Mouse (Mus musculus) spleen, adult 2 months (tissue): ENCODE results near the gene Smoc1. TPM values are rescaled to one million over a fixed set of nuclear protein-coding genes. Genes with fewer than 3 reads are reported as not detected.

Source experiments
- DNase-seq, 2 experiments: peaks; one replicate each; pipeline versions ENCODE4 v3.0.0 to v3.0.0-alpha.2; 2012 to 2021; ENCODE audit warnings: low spot score in 2 of 2, low read depth in 1 of 2
- H3K27ac ChIP-seq: fragments of 200-500 bp; 2 replicates; pipeline ENCODE4 v1.5.1; 2012; ENCODE audit warnings: low read length, inconsistent platforms; ENCODE audit not compliant: insufficient read depth
- H3K27me3 ChIP-seq: fragments of 200-500 bp; 2 replicates; pipeline ENCODE4 v1.6.1; 2012; ENCODE audit warnings: mild to moderate bottlenecking, moderate library complexity, low read length, inconsistent platforms; ENCODE audit not compliant: control insufficient read depth, insufficient read depth
- H3K36me3 ChIP-seq: fragments of 200-500 bp; 2 replicates; pipeline ENCODE4 v1.6.1; 2012; ENCODE audit warnings: mild to moderate bottlenecking, low read length, inconsistent platforms; ENCODE audit not compliant: control insufficient read depth, insufficient read depth
- H3K4me1 ChIP-seq: fragments of 200-500 bp; 2 replicates; pipeline ENCODE4 v1.6.1; 2011; ENCODE audit warnings: inconsistent platforms; ENCODE audit not compliant: control insufficient read depth, insufficient read depth, insufficient read length
- H3K4me3 ChIP-seq: fragments of 200-500 bp; 2 replicates; pipeline ENCODE4 v1.5.1; 2011; ENCODE audit warnings: mild to moderate bottlenecking, inconsistent platforms; ENCODE audit not compliant: insufficient read depth, insufficient read length; ENCODE audit errors: extremely low read depth
- CTCF ChIP-seq: fragments of 200-500 bp; IDR thresholded peaks from 2 replicates; pipeline ENCODE4 v1.5.1; 2011; ENCODE audit warnings: mild to moderate bottlenecking, inconsistent platforms; ENCODE audit not compliant: insufficient read depth, insufficient read length, insufficient replicate concordance; ENCODE audit errors: extremely low read depth
- POLR2A ChIP-seq: fragments of 200-500 bp; IDR thresholded peaks from 2 replicates; pipeline ENCODE4 v1.6.1; 2011; ENCODE audit warnings: low read depth, low read length, inconsistent platforms
- WGBS: fragments of 180-500 bp; shearing (Covaris S2); methylation state at CpG from one replicate; pipeline ENCODE4 v1.1.7; 2018; 5-methylcytosine and 5-hydroxymethylcytosine counted together
- polyA plus RNA-seq: library from polyadenylated mRNA; depleted of rRNA; stranded (reverse); fragments of >200 nt; gene quantifications from 2 replicates; pipeline ENCODE4 v1.2.3, GENCODE M21; 2012

Gene Smoc1
- polyA plus RNA-seq, 1 experiment = 0.51 TPM

DNA sequence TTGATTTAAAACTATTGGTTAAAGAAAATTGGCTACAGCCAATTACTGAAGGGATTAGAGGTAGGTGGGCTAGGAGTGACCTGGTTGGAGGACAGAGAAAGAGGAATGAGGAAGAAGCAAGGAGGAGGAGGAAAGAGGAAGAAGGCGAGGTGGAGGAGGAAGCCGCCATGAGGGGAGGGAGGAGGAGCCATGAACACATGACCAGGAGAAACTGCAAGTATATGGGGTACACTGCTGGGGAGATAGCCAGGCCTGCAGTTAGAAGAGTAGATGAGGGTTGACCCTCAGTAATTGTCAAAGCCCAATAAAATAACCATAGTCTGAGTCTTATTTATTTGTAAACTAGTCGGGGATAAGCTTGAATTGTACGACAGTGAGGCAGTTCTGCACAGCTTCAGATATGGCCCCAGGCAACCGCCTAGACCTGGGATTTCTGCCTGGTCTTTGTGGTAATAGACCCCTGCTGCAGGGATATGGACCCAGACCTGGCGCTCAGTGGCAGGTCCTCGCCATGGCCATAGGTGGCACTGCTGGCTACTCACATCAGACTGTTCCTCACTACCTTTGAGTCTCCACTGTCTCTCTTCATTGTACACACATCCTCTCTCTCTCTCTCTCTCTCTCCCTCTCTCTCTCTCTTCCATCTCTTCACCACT, 7.2 kb upstream of the Smoc1 start:
- TF ChIP-seq CTCF (no peak), POLR2A (no peak)
- DNase-seq = no peak
- Histone ChIP-seq H3K27me3 (no peaks in the 10 kb centered on the region; the same call in 1 of the 2 replicates), H3K4me3 (no peak overlapping the region), H3K27ac (no peak overlapping the region), H3K4me1 (no peaks in the 10 kb centered on the region), H3K36me3 (no peaks in the 10 kb centered on the region)
- 82% methylated on average over 7 of the region's 7 CpGs for WGBS

DNA sequence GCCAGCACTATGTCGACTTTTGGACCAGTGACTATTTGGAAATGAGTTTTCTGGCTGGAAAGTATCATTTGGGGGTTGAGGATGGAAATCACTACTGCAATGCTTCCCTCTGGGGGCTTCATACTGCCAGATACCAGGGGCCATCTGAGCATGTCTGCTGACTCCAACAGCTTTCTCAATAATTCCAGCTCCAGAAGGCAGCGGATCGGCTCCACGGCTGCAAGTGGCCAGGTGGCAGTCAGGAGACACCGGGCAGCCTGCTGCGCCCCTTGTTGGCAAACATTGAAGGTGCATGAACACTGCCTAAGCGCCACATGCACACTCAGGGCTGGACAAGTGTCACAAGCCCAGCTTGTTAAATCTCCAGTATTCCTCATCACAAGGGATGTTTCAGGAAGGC, 2.2 kb upstream of the Smoc1 start:
- WGBS = 92% methylated on average over 7 of the region's 7 CpGs
- Histone ChIP-seq H3K4me1 (peaks cover 5% of the 10 kb centered on the region), H3K4me3 (no peak overlapping the region), H3K27ac (no peak overlapping the region), H3K36me3 (no peaks in the 10 kb centered on the region), H3K27me3 (peaks cover 8% of the 10 kb centered on the region)
- TF ChIP-seq CTCF (no peak), POLR2A (no peak)
- no peak for DNase-seq

- peaks cover 8% of the 10 kb centered on the region for H3K27me3 ChIP-seq
- H3K36me3 ChIP-seq = no peaks in the 10 kb centered on the region
- no peak for TF ChIP-seq CTCF
- TF ChIP-seq POLR2A = no peak
- no peak for DNase-seq
- peaks cover 5% of the 10 kb centered on the region for H3K4me1 ChIP-seq
- H3K27ac ChIP-seq = no peak overlapping the region
- 69% methylated on average over 2 of the region's 2 CpGs for WGBS
- H3K4me3 ChIP-seq = no peak overlapping the region
These were observed 1.6 kb upstream of the Smoc1 start for GRCm38 (mm10) chr12:81024993-81025392.

DNA sequence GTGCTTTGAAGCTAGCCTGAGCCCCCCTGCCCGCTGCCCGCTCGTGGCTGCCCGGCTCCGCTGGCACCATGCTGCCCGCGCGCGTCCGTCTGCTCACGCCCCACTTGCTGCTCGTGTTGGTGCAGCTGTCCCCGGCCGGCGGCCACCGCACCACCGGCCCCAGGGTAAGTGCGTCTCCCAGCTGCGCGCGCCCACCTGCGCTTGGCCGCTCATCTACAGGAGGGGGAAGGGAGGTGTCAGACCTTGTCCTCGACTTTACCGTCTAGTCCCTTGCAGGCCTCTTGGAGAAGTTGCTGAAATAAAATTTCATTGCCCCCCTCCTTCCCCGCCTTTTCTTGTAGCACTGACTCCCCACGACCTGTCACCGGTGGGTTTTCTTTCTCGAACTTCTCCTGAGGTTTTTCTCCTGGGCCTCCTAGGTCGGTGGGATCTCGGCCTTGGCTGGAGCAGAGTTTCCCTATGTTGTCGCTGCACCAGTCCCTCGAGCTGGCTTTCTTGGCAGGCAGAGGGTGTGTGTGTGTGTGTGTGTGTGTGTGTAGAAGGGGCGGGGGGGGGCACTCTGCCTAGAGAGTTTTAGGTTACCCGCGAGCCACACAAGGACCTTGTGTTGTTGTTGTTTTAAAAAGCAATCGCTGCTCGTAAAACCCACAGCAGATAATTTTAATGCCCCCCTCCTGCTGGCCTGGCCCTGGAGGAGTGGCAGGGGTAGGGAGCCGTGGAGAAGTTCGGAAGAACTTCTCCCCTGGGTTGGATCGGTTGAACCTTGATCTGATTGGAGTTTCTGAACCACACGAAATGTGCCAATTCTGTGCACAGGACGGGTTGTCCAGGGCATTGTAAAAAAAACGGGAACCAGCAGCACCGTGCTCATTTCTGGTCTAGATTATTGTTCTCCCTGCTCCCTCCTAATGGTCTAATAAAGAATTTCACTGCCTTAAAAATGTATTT, 661 bp downstream of the Smoc1 start:
- no peak for DNase-seq
- TF ChIP-seq POLR2A = no peak
- no peak for TF ChIP-seq CTCF
- H3K27me3 ChIP-seq = peaks cover 8% of the 10 kb centered on the region
- no peaks in the 10 kb centered on the region for H3K36me3 ChIP-seq
- peaks cover 5% of the 10 kb centered on the region for H3K4me1 ChIP-seq
- peak overlapping the region; percentile 30; the same call in 1 of the 2 replicates for H3K4me3 ChIP-seq
- H3K27ac ChIP-seq = no peak overlapping the region
- 3% methylated on average over 45 of the region's 45 CpGs for WGBS

GRCm38 (mm10) chr12:81028291-81028920, 1.8 kb downstream of the Smoc1 start:
- H3K4me3 ChIP-seq = no peak overlapping the region
- 63% methylated on average over 16 of the region's 16 CpGs for WGBS
- TF ChIP-seq POLR2A (no peak), CTCF (no peak)
- peaks cover 5% of the 10 kb centered on the region for H3K4me1 ChIP-seq
- DNase-seq = no peak
- peaks cover 8% of the 10 kb centered on the region for H3K27me3 ChIP-seq
- no peaks in the 10 kb centered on the region for H3K36me3 ChIP-seq
- no peak overlapping the region for H3K27ac ChIP-seq

DNA sequence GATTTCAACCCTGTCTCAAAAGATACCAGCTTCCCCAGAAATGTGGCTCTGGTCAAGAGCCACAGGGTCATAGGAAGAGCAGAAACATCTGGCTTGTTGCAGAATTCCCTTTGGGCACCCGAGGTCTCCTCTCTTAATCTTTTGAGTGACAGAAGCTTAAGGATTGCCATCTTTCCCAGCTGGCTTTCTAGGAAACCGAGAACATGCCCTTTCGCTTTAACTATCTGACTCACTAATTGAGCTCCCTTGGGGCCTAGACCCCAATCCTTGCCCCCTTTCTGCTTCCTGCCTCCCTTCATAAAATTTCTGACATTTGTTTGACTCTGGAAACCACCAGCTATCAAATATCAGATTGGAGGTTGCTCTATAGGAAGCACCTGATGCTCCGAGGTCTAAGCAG, 3.1 kb downstream of the Smoc1 start:
- H3K4me3 ChIP-seq = no peak overlapping the region
- no peak for DNase-seq
- H3K27me3 ChIP-seq = peaks cover 8% of the 10 kb centered on the region
- WGBS = 74% methylated on average over 4 of the region's 4 CpGs
- H3K4me1 ChIP-seq = peaks cover 5% of the 10 kb centered on the region
- H3K27ac ChIP-seq = no peak overlapping the region
- no peak for TF ChIP-seq POLR2A
- TF ChIP-seq CTCF = no peak
- H3K36me3 ChIP-seq = no peaks in the 10 kb centered on the region
